Mouse (Mus musculus) macrophage (primary cell): Measurements from ENCODE around the gene Ccdc81. TPM values are rescaled to one million over a fixed set of nuclear protein-coding genes. Genes with fewer than 3 reads are reported as not detected.

ENCODE experiments used
- H3K27ac ChIP-seq: fragments of 350-480 bp; formaldehyde crosslinking; 2 replicates; pipeline ENCODE4 v1.9.0; 2021
- H3K36me3 ChIP-seq: fragments of 350-480 bp; formaldehyde crosslinking; 2 replicates; pipeline ENCODE4 v1.9.0; 2021; ENCODE audit errors: inconsistent target
- H3K4me3 ChIP-seq: fragments of 350-480 bp; formaldehyde crosslinking; 2 replicates; pipeline ENCODE4 v1.9.0; 2021; ENCODE audit errors: inconsistent target
- H3K79me2 ChIP-seq: fragments of 350-480 bp; formaldehyde crosslinking; 2 replicates; pipeline ENCODE4 v1.9.0; 2021; ENCODE audit errors: inconsistent target
- WGBS: methylation state at CpG from one replicate; pipeline ENCODE4 v1.1.7; 2026; ENCODE audit warnings: inconsistent platforms; ENCODE audit not compliant: missing documents; 5-methylcytosine and 5-hydroxymethylcytosine counted together
- polyA plus RNA-seq: library from polyadenylated mRNA; stranded (reverse); fragments of 250-400 nt; gene quantifications from 3 replicates; pipeline ENCODE4 v1.2.4, GENCODE M21; 2018; ENCODE audit warnings: inconsistent platforms
- total RNA-seq, 78 experiments: library from RNA; depleted of rRNA; stranded (reverse); fragments of 250-400 nt; gene quantifications; 1 replicate in 9 of 78; 2 replicates in 24 of 78; 3 replicates in 43 of 78; 4 replicates in 2 of 78; pipeline ENCODE4 v1.2.4; 2018; ENCODE audit warnings: inconsistent platforms in 56 of 78

Ccdc81 gene
- total RNA-seq (2018; cell fraction: chromatin; rRNA removed), result under 1 TPM in 1 of 26 experiments, not detected in 25; 0.25 TPM
- not detected for total RNA-seq (2018; cell fraction: cytosol; rRNA removed)
- not detected for total RNA-seq (2018; cell fraction: nucleus; rRNA removed)
- not detected in 3 replicates for polyA plus RNA-seq

DNA sequence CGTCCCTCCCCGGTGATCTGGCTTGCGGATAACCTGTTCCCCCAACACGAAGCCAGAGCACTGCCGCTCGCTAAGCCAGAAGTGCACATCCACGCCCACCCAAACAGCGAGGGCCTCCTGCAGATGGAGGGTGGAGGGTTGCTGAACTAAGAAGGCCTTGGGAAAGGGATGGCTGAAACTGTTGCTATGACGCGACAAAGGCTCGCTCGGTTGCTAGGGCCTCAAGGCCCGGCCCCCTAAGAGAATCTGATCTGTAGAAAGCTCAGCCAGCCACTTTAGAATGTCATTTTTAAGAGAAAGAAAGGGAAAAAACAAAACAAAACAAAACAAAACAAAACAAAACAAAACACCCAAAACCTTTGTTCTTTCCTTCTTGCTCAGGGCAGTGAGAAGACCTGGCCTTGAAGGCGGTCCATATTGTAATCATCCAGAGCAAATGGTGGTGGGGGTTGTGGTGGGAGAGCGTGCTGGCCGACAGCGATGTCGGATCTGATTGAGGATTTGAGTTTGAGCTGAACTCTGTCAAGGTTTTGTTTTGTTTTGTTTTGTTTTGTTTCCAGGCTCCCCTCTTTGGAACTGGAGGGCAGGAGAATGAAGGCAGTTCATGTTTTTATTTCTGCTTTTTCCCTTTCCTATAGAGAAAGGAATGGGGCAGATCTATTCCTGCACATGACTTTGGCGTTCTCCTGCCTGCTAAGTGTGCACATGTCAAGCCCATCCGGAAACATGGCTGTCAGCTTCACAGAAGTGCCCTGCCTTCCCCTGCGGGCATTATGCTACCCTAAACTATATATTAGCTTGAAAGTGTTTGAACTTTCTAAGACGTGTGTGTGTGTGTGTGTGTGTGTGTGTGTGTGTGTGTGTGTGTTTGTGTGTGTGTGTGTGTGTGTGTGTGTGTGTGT, at the start of gene Ccdc81:
Gene Ccdc81, minus strand, starts transcription at position 188 of the 902 bp plus-strand sequence.
- Histone ChIP-seq H3K79me2 (no peaks in the 10 kb centered on the region), H3K27ac (no peak within 1 kb of the TSS), H3K4me3 (no peak within 1 kb of the TSS), H3K36me3 (no peaks in the 10 kb centered on the region)
- WGBS, result 75% methylated on average over 21 of the region's 22 CpGs

DNA sequence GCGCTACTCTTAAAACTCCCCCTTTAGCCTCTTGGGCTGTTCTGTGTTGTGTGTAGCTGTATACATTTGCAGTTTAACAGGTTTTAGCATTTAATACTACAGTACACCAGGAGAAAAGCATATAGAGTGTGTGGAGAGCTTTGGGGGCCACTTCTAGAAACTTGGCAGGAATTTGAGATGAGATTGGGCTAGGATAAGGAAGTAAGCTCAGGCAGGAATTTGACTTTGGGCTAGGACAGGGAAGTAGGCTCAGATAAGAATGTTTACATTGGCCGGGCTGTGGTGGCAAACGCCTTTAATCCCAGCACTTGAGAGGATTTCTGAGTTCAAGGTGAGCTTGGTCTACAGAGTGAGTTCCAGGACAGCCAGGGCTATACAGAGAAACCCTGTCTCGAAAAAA, 46.0 kb upstream of the Ccdc81 start:
- no peak overlapping the region for H3K27ac ChIP-seq
- 75% methylated on average over 3 of the region's 4 CpGs for WGBS
- peaks cover 3% of the 10 kb centered on the region; the same call in 1 of the 2 replicates for H3K36me3 ChIP-seq
- H3K79me2 ChIP-seq, result no peaks in the 10 kb centered on the region
- H3K4me3 ChIP-seq, result no peak overlapping the region

DNA sequence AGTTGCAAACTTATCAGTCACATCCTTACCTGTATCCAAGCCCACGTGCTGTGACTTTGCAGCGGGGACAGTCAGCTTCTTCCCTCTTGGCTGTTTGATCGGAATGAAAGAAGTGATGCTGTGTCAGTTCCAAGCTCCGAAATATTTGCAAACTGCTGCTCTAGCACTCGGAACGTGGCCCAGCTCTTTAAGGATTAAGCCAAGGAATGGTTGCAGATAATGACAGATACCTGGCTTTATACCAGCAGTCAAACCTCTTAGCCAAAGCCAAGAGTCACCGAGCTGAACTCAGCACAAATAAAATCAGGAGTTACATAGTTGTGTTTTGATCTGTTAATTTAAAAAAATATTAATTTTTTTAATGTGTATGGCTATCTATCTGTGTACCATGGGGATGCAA, 44.6 kb upstream of the Ccdc81 start:
- Histone ChIP-seq H3K27ac (no peak overlapping the region), H3K4me3 (no peak overlapping the region)
- WGBS, result 92% methylated on average over 7 of the region's 7 CpGs

DNA sequence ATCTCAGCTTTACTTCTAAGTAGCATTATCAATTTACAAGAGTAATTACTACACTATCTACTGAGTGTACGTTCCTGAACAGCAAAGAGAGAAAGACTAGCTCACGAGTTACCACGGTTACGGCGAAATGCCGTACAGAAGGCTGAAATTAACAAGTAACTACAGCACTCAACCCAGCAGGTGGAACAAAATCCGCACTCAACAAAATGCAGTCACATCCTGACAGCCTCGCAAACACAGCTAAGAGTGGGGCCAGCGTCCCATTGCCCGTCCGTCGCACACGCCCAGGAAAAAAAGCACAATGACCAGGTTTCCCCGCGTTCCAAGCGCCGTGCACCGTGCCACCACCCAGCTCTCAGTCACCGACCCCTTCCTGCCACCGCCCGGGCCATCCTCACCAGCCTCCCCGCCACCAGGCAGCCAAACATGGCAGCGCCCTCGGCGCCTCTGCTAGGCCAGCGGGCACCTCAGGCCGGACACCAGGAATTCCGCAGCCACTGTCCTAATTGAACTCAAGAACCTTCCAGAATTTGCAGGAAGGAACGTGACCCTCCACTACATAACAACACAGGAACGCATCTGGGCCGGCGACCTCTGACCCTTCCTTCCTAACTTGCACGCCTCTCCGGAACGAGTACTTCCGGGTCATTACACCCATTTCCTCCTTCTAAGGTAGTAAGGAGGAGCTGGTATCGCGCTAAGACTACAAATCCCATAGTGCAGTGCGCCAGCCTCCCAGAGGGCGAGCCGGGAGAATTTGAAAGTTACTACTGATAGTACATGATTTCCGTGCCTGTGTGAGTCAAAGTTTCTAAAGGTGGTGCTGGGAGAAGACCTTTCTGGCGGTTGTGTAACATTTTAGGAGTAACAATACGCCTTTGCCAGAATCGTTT, 37.4 kb upstream of the Ccdc81 start, which contains the start of gene Hikeshi:
Gene Hikeshi, minus strand, starts transcription at position 634 of the 893 bp plus-strand sequence.
- Histone ChIP-seq H3K79me2 (peaks cover 41% of the 10 kb centered on the region), H3K4me3 (peak within 1 kb of the TSS; percentile 82), H3K27ac (peak within 1 kb of the TSS; percentile 44), H3K36me3 (no peaks in the 10 kb centered on the region)
- WGBS, result under 1% methylated on average over 44 of the region's 45 CpGs

More for the DNA sequence above, 44.6 kb upstream of the Ccdc81 start:
- no peaks in the 10 kb centered on the region for H3K79me2 ChIP-seq
- no peaks in the 10 kb centered on the region for H3K36me3 ChIP-seq

DNA sequence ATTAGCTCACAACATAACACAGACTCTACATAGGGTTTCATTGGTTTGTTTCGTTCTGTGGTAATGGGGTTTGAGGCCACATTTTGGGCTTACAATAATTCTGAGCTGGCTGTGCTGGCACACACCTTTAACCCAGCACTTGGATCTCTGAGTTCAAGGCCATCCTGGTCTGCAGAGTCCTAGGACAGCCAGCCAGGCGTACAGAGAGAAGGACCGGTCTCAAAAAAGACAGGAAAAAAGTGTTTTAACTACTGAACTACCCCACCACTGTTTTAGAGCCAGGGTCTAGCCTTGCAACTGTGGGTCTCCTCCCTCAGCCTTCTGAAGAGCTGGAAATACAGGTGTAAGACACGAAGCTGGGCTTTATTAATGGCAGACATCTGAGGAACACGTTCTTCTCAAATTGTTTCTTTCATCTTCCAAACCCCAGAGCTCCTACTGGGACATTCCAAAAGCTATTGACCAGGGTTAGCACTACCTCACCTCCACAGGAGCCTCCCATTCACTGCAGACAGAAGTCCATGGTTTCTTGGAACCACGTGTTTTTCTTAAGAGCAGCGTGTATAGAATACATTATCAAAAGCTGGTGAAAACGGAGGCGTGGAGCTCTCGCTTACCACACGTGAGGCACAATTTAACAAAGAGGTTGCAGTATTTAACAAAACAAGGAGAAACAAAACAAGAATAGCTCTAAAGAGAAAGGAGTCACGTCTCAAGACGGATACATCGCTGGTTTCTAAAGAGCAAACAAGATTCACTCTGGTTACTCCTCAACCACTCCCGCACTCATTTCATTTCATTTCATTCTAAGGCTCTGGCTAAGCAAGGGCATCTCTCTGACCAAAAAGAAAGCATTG, 36.3 kb upstream of the Ccdc81 start:
- Histone ChIP-seq H3K36me3 (no peaks in the 10 kb centered on the region), H3K27ac (no peak overlapping the region), H3K79me2 (peaks cover 41% of the 10 kb centered on the region), H3K4me3 (peak overlapping the region; percentile 82)
- 70% methylated on average over 15 of the region's 15 CpGs for WGBS

DNA sequence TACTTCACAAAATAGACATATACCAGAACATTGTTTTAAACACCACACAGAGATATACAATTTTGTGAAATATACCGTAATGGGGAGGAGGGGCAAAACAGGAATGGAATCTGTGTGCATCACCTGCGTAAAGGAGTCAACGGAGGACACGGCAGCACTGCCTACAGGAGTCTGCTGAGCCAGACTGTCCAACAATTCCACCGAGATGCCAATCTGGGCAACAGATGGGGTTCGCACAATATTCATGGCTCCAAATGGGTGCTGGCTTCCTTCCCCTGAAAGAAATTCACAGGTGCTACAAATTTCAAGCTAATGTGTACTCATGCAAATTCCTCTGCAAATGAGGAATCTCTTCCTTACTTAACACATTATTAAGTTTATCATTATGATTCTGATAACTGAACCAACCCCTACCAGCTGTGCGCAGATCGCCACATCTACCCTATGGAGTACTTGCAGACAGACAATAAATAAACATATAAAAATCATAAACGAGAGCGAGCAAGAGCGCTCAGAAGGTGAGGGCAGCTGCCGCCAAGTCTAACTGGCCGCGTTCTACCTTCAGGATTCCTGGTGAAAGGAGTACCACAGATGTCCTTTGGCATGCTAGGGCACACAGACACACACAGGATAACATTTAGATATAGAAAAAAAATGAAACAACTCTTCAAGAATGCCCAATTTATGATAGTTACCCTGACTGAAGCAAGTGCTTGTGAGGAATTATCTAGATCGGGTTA, 20.2 kb upstream of the Ccdc81 start:
- Histone ChIP-seq H3K27ac (no peak overlapping the region), H3K4me3 (no peak overlapping the region), H3K36me3 (peaks cover 4% of the 10 kb centered on the region; the same call in 1 of the 2 replicates), H3K79me2 (no peaks in the 10 kb centered on the region)
- WGBS, result 97% methylated on average over 14 of the region's 15 CpGs

DNA sequence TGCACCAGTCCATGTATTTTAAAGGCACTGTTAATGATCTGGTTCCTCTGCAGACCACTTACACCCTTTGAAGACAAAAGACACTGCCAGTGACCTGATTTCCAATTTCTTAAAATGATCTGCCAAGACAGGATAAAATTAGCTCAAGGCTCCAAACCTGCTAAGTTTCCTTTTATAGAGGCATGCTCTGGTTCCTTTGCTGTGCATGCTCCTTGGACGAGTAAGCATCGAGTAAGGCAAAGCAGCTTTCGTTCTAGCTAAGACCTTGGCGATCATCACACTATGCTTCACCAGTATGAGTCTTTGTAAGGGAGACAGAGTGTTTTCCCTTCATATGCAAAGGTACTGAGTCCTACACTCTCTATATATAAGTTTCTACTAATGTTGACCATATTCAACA, 14.3 kb upstream of the Ccdc81 start:
- Histone ChIP-seq H3K79me2 (no peaks in the 10 kb centered on the region), H3K4me3 (no peak overlapping the region), H3K36me3 (peaks cover 4% of the 10 kb centered on the region; the same call in 1 of the 2 replicates), H3K27ac (no peak overlapping the region)
- WGBS, result 95% methylated on average over 4 of the region's 4 CpGs

DNA sequence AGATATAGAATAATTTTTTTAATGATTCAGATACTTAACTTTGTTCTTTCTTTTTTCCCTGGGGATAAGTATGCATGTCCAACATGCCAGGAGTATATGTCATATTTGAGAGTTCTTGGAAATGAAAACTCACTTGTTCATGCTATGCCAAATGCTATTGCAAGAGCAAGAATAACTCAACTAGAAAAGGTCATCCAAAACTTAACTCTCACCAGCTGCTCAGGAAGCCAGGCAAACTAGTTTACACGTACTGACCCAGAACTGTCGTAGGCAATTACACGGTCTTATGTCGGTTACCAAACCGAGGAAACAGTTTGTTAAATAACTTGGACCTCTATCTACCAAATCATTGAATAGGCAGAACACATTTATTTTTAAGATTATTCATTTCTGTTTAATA, 13.3 kb upstream of the Ccdc81 start:
- Histone ChIP-seq H3K36me3 (peaks cover 4% of the 10 kb centered on the region; the same call in 1 of the 2 replicates), H3K4me3 (no peak overlapping the region), H3K79me2 (no peaks in the 10 kb centered on the region), H3K27ac (no peak overlapping the region)
- 98% methylated on average over 5 of the region's 5 CpGs for WGBS

DNA sequence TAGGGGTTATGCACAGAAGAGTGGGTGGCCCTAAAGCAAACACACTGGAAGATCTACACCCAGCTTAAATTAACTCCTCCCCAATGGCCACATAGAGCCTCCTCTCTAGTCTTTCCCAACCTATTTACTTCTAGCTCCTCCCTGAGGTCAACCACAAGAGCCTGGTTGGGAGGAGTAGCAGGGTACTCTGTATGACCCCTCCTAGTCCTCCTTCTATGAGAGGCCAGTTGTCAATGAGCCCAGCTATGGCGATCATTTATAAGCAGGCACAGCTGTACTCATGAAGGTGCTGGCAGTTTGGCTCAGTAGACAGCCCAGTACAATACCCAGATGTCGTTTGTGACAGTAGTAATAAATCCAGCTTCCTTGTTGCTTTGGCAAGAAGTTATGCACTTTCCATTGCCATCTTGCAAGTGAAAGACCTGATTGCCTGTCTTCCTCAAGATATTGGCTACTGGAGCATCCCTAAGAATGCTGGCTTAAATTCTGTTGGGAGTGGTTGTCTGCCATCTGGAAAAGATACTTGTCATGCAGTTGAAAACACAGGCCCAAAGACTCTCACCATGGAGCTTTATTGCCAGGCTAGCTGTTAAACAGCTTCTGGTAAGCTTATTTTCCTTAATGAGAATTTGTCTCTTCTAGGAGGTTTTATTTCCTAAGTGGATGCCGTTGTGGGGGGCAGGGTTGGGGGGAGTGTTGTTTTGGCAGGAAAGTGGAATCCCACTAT, 10.2 kb upstream of the Ccdc81 start:
- H3K36me3 ChIP-seq, result no peaks in the 10 kb centered on the region
- H3K4me3 ChIP-seq, result no peak overlapping the region
- no peaks in the 10 kb centered on the region for H3K79me2 ChIP-seq
- 94% methylated on average over 3 of the region's 3 CpGs for WGBS
- H3K27ac ChIP-seq, result no peak overlapping the region

DNA sequence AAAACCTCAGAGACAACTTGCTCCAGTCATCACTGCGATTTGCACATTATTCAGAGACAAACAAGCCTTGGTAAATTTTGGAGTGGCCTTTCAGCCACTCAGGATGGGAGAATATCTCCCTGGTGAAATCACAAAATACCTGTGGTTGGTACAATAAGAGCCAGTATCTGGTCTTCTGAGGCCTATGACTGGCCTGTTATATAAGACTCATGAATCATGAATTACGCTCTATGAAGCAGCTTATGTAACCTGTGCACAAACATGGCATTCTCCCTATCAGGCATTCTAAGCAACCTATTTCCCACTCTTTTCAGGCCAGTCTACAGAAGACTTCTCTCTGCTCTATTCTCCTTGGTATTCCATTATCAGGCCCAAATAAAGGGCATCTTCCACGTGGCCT, 8.9 kb upstream of the Ccdc81 start:
- no peak overlapping the region for H3K4me3 ChIP-seq
- no peaks in the 10 kb centered on the region for H3K36me3 ChIP-seq
- H3K27ac ChIP-seq, result no peak overlapping the region
- 85% methylated on average over 3 of the region's 3 CpGs for whole genome bisulfite sequencing
- H3K79me2 ChIP-seq, result no peaks in the 10 kb centered on the region

DNA sequence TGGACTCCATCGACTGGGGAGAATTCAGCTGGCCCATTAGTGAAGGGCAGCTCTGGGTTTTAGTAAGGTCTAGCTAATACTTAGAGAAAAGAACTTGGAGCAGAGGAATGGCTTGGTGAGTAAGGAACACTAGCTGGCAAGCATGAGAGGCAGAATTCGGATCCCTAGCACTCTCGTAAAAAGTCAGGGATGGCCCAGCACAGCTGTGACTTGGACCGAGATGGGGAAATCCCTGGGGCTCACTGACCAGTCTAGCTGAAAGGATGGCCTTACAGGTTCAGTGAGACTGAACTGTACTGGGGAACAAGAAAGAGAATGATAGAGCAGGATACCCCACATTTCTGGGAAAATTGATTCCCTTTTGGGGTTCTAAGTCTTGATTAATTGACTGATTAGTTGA, 6.3 kb upstream of the Ccdc81 start:
- Histone ChIP-seq H3K36me3 (no peaks in the 10 kb centered on the region), H3K4me3 (no peak overlapping the region), H3K27ac (no peak overlapping the region), H3K79me2 (no peaks in the 10 kb centered on the region)
- WGBS, result 94% methylated on average over 4 of the region's 4 CpGs

DNA sequence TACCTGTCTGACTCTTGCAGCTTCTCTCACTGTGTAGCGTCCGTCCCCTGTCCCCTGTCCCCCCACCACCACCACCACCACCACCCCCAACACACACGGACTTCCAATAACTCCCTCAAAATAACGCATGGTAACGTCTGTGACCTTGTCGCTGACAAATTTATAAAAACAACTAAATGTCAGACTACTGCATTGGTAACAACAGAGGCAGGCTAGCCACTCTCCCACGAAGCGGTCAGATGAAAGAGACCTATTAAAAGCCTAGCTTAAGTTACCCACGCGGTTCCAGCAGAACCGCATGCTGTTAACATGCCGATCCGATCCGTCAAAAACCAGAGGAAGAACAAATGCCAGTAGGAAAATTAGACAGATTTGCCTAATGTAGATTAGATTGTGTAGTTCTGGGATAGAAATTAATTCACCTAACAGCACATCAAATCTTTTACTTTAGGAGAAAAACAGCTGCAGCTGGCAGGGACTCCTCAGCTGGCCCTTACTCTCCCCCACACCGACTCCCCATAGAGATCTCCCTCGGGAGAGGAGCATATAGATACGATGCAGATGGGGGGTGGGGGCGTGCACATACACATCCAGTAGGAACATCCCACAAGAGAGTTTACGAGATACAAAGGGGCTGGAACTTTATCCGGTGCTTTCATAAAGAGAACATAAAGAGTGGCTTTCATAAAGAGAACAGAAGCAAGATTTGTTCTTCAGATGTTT, 5.6 kb upstream of the Ccdc81 start:
- no peaks in the 10 kb centered on the region for H3K36me3 ChIP-seq
- no peaks in the 10 kb centered on the region for H3K79me2 ChIP-seq
- 90% methylated on average over 19 of the region's 20 CpGs for WGBS
- H3K4me3 ChIP-seq, result no peak overlapping the region
- no peak overlapping the region for H3K27ac ChIP-seq
